Mouse (Mus musculus) C2C12 (cell line): Measurements from ENCODE around the gene Ccdc163. TPM values are rescaled to one million over a fixed set of nuclear protein-coding genes. Genes with fewer than 3 reads are reported as not detected.

Source experiments
- H3K27me3 ChIP-seq: one replicate; pipeline ENCODE4 v1.6.1; 2011; ENCODE audit not compliant: control insufficient read depth, insufficient read depth, insufficient read length
- H3K36me3 ChIP-seq: one replicate; pipeline ENCODE4 v1.6.1; 2011; ENCODE audit not compliant: control insufficient read depth, insufficient read depth
- H3K4me3 ChIP-seq: one replicate; pipeline ENCODE4 v1.5.1; 2011; ENCODE audit warnings: mild to moderate bottlenecking, control low read depth; ENCODE audit not compliant: poor library complexity, insufficient read depth, severe bottlenecking
- H3K79me2 ChIP-seq: one replicate; pipeline ENCODE4 v1.6.1; 2011; ENCODE audit not compliant: control insufficient read depth, insufficient read depth
- H3K79me3 ChIP-seq: one replicate; pipeline ENCODE4 v1.6.1; 2011; ENCODE audit warnings: low read depth, control low read depth
- H3ac ChIP-seq: one replicate; pipeline ENCODE3; 2011; ENCODE audit warnings: low read depth; ENCODE audit not compliant: control insufficient read depth, insufficient read length
- CEBPB ChIP-seq: IDR thresholded peaks from one replicate; pipeline ENCODE4 v1.6.1; 2011; ENCODE audit warnings: low read depth, mild to moderate bottlenecking, control low read depth, moderate library complexity
- CTCF ChIP-seq: IDR thresholded peaks from one replicate; pipeline ENCODE4 v1.5.1; 2011; ENCODE audit not compliant: control insufficient read depth, insufficient read depth, insufficient read length
- FOSL1 ChIP-seq: IDR thresholded peaks from one replicate; pipeline ENCODE4 v1.8.0; 2011; ENCODE audit warnings: mild to moderate bottlenecking, low read length; ENCODE audit not compliant: poor library complexity, insufficient read depth, severe bottlenecking
- MAX ChIP-seq: IDR thresholded peaks from one replicate; pipeline ENCODE4 v1.6.1; 2011; ENCODE audit warnings: mild to moderate bottlenecking, control low read depth
- MYOD1 ChIP-seq: IDR thresholded peaks from one replicate; pipeline ENCODE4 v1.6.1; 2011; ENCODE audit warnings: low read depth; ENCODE audit not compliant: control insufficient read depth, insufficient read length
- MYOG ChIP-seq: IDR thresholded peaks from one replicate; pipeline ENCODE4 v1.6.1; 2011; ENCODE audit not compliant: control insufficient read depth, insufficient read length; ENCODE audit errors: extremely low read depth
- USF1 ChIP-seq: IDR thresholded peaks from one replicate; pipeline ENCODE4 v1.6.1; 2011; ENCODE audit warnings: low read depth, mild to moderate bottlenecking, control low read depth, moderate library complexity
- polyA plus RNA-seq: library from polyadenylated mRNA; unstranded; fragments of >200 nt; fragmentation: generic; extraction: Trizol; gene quantifications from one replicate; pipeline ENCODE4 v1.2.1, GENCODE M21; 2012; ENCODE audit warnings: missing spikeins

Gene Ccdc163
- polyA plus RNA-seq, 1 experiment = 22.0 TPM

DNA sequence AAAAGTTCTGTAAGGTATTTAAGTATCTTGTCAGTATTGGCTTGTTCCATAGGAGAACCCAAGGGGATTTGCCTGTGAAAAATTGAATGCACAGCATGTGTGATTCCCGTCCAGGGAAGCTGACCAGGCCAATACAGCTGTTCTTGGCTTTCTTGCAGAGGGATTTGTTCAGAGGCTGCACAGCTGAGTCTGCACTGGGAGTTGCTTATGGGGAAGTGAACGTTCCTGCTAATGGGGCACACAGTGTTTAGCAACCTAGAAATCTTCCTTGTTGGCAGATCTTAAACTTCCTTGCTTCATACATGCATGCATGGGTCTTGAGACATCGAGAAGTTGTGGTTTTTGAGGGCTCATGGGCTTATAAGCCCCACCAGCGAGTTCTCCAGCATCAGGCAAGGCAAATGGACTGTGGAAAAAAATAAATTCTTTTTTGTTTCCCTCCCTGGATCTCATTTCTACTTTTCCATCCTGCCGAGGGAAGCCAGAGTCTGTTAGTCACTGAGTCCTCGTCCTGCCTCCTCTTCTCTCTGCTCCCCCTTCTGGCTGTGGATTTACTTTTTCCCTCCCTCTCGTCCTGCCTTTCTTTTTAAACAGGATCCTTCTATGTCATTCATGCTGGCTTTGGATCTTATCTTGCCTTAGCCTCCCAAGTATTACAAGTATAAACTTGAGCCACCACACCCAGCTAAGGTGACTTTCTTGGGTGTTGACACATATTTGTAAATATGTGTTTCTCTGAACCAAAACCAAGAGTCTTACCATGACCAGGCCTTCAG lies 79.9 kb downstream of the Ccdc163 start:
- H3K79me2 ChIP-seq = peaks cover 4% of the 10 kb centered on the region
- H3K27me3 ChIP-seq = no peaks in the 10 kb centered on the region
- H3ac ChIP-seq = no peak overlapping the region
- no peaks in the 10 kb centered on the region for H3K79me3 ChIP-seq
- TF ChIP-seq USF1 = no peak
- no peak for TF ChIP-seq MYOD1
- TF ChIP-seq FOSL1 = no peak
- no peak for TF ChIP-seq MAX
- no peak for TF ChIP-seq MYOG
- TF ChIP-seq CTCF = no peak
- no peak for TF ChIP-seq CEBPB
- no peak overlapping the region for H3K4me3 ChIP-seq
- peaks cover 22% of the 10 kb centered on the region for H3K36me3 ChIP-seq

- H3K79me2 ChIP-seq = peaks cover 4% of the 10 kb centered on the region
- no peak overlapping the region for H3K4me3 ChIP-seq
- H3ac ChIP-seq = no peak overlapping the region
- no peaks in the 10 kb centered on the region for H3K27me3 ChIP-seq
- H3K79me3 ChIP-seq = no peaks in the 10 kb centered on the region
- peaks cover 26% of the 10 kb centered on the region for H3K36me3 ChIP-seq
- TF ChIP-seq MYOD1 (no peak), CEBPB (no peak), FOSL1 (no peak), USF1 (no peak), MAX (no peak)
Observed at GRCm38 (mm10) chr4:116788956-116789355, 80.6 kb downstream of the Ccdc163 start.

GRCm38 (mm10) chr4:116792453-116792852 lies 84.1 kb downstream of the Ccdc163 start:
- peaks cover 4% of the 10 kb centered on the region for H3K79me2 ChIP-seq
- no peaks in the 10 kb centered on the region for H3K79me3 ChIP-seq
- peaks cover 22% of the 10 kb centered on the region for H3K36me3 ChIP-seq
- no peak overlapping the region for H3ac ChIP-seq
- H3K4me3 ChIP-seq = no peak overlapping the region
- no peaks in the 10 kb centered on the region for H3K27me3 ChIP-seq
- no peak for TF ChIP-seq CTCF
- no peak for TF ChIP-seq CEBPB
- no peak for TF ChIP-seq FOSL1
- no peak for TF ChIP-seq MYOG
- no peak for TF ChIP-seq USF1
- no peak for TF ChIP-seq MAX
- TF ChIP-seq MYOD1 = no peak

DNA sequence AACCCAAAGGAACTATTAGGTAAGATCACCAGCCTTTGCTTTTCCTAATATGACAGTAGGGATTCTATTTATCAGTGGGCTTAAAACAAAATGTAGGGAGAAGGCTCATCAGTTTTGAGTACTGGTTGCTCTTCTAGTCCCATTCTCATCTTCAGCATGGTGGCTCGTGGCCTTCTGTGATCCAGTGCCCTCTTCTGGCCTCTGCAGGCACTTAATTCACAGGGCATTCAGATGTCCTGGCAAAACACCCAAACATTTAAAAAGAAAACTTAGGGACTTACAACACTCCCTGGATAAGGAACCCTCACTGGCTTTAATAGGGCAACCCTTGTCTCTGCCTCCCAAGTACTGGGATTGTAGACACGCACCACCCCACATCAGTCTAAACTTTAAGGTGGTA lies 86.0 kb downstream of the Ccdc163 start:
- H3K27me3 ChIP-seq = no peaks in the 10 kb centered on the region
- no peak for TF ChIP-seq CEBPB
- no peak for TF ChIP-seq MAX
- TF ChIP-seq USF1 = no peak
- TF ChIP-seq FOSL1 = no peak
- no peak for TF ChIP-seq MYOG
- no peak for TF ChIP-seq MYOD1
- TF ChIP-seq CTCF = no peak

GRCm38 (mm10) chr4:116796442-116797110 lies 88.3 kb downstream of the Ccdc163 start:
- H3K27me3 ChIP-seq = no peaks in the 10 kb centered on the region
- peaks cover 29% of the 10 kb centered on the region for H3K36me3 ChIP-seq
- H3ac ChIP-seq = no peak overlapping the region
- TF ChIP-seq USF1 = no peak
- TF ChIP-seq FOSL1 = no peak
- TF ChIP-seq MYOD1 = no peak
- TF ChIP-seq MAX = no peak
- no peak for TF ChIP-seq CEBPB
- H3K79me2 ChIP-seq = no peaks in the 10 kb centered on the region
- no peaks in the 10 kb centered on the region for H3K79me3 ChIP-seq
- no peak overlapping the region for H3K4me3 ChIP-seq

More for the DNA sequence above, 86.0 kb downstream of the Ccdc163 start:
- Histone ChIP-seq H3ac (no peak overlapping the region), H3K36me3 (peaks cover 22% of the 10 kb centered on the region), H3K4me3 (no peak overlapping the region), H3K79me2 (peaks cover 4% of the 10 kb centered on the region), H3K79me3 (no peaks in the 10 kb centered on the region)

DNA sequence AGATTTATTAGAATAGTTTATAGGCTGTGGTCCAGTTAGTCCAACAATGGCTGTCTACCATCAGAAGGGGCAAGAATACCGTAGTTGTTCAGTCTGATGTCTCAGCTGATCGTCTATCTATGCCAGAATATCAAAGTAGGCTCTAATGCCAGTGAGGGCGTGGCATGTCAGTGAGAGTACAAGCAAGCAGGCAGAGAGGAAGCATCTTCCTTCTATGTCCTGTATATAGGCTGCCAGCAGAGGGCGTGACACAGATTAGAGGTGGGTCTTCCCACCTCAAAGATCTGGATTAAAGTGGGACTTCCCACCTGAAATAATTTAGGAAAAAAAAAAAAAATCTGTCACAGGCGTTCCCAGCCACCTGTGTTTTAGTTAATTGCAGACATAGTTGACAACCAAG lies 91.6 kb downstream of the Ccdc163 start:
- H3K4me3 ChIP-seq = no peak overlapping the region
- H3K36me3 ChIP-seq = peaks cover 45% of the 10 kb centered on the region
- H3K79me2 ChIP-seq = peaks cover 2% of the 10 kb centered on the region
- no peaks in the 10 kb centered on the region for H3K79me3 ChIP-seq
- TF ChIP-seq CTCF = peak; percentile 28
- TF ChIP-seq FOSL1 = no peak
- H3K27me3 ChIP-seq = no peaks in the 10 kb centered on the region
- H3ac ChIP-seq = no peak overlapping the region

Other genes starting within 250 kb of the Ccdc163 start
- gene Mast2, start 244.3 kb upstream of the Ccdc163 start, polyA plus RNA-seq = 40.5 TPM
- 5.0 TPM for gene Ipp, start 201.0 kb upstream of the Ccdc163 start, polyA plus RNA-seq
- gene Tmem69, start 152.6 kb upstream of the Ccdc163 start, polyA plus RNA-seq = 11.8 TPM
- 13.0 TPM for gene Gpbp1l1, start 150.9 kb upstream of the Ccdc163 start, polyA plus RNA-seq
- gene Ccdc17, start 111.9 kb upstream of the Ccdc163 start, polyA plus RNA-seq = 0.20 TPM
- 79.1 TPM for gene Nasp, start 80.6 kb upstream of the Ccdc163 start, polyA plus RNA-seq
- 737 TPM for gene Akr1a1, start 56.8 kb upstream of the Ccdc163 start, polyA plus RNA-seq
- 459 TPM for gene Prdx1, start 23.0 kb upstream of the Ccdc163 start, polyA plus RNA-seq
- 12.5 TPM for gene Mmachc, start 103 bp upstream of the Ccdc163 start, polyA plus RNA-seq
- gene Tesk2, start 12.4 kb downstream of the Ccdc163 start, polyA plus RNA-seq = 12.0 TPM
- gene Toe1, start 99.1 kb downstream of the Ccdc163 start, polyA plus RNA-seq = 23.4 TPM
- 6.3 TPM for gene Mutyh, start 99.2 kb downstream of the Ccdc163 start, polyA plus RNA-seq
- 3.8 TPM for gene Hpdl, start 113.2 kb downstream of the Ccdc163 start, polyA plus RNA-seq
- 0.01 TPM for gene Zswim5, start 168.9 kb downstream of the Ccdc163 start, polyA plus RNA-seq